Mouse (Mus musculus): ENCODE measurements at regions not wholly inside any gene's neighbourhood (a gene's known extent, or its start where the extent isn't known, plus 50 kb on each side); places are given as distances from the start of the nearest gene placed in this dataset.

- TF ChIP-seq TAL1 (IDR thresholded peaks at IDR 0.05; ENCODE audit: low read length) (no peak), GATA1 (IDR thresholded peaks at IDR 0.05; ENCODE audit: low read length) (no peak)
Measured at GRCm38 (mm10) chr17:49282498-49282897, 145.7 kb upstream of the Mocs1 start.
